Mouse (Mus musculus) bone marrow macrophage, adult 2 months (primary cell): Measurements from ENCODE around the gene Cstad.

Experiments used
- CTCF ChIP-seq: IDR thresholded peaks from 2 replicates; pipeline ENCODE4 v1.5.1; 2012; ENCODE audit warnings: low read depth, mild to moderate bottlenecking, low read length, moderate library complexity
- POLR2A ChIP-seq: IDR thresholded peaks from 2 replicates; pipeline ENCODE4 v1.6.1; 2012; ENCODE audit warnings: mild to moderate bottlenecking, low read depth, low read length, borderline replicate concordance

DNA sequence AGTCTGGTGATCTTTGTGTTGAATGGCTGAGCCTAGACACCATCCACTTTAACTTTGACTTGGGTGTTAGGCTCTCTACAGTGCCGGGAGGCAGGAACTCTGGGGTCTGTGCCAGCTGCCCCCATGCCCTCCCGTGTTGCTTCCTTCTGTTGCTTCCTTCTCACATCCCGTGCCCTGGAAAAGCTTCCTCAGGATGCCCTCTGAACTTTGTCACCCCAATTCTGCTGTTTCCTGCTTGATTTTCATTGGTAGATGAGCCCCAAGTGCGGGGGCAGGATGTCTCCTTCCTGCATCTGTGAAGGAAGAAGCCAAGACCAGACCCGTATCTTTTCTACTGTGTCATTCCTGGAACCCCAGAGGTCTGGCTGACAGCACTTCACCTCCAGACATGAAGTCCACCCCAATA is 41.4 kb downstream of the Cstad start:
- TF ChIP-seq CTCF: no peak
- no peak for TF ChIP-seq POLR2A
